Mouse (Mus musculus): ENCODE measurements around the gene Szrd1.

- TF ChIP-seq CTCF (conservative IDR thresholded peaks at IDR 0.05; ENCODE audit: low read length) (no peak), POU5F1 (IDR thresholded peaks at IDR 0.05; ENCODE audit: borderline replicate concordance, low read length) (no peak), NANOG (IDR thresholded peaks at IDR 0.05; ENCODE audit: borderline replicate concordance, low read length) (no peak)
Measured at GRCm38 (mm10) chr4:141113831-141114230, 25.7 kb downstream of the Szrd1 start.

All from E14TG2a.4 (cell line).